Mouse (Mus musculus): ENCODE measurements at regions not wholly inside any gene's neighbourhood (a gene's known extent, or its start where the extent isn't known, plus 50 kb on each side); places are given as distances from the start of the nearest gene placed in this dataset.

- DNase-seq (ENCODE audit: low spot score in 2 of 2): no peak
These were observed 381.5 kb downstream of the Kcnj3 start for GRCm38 (mm10) chr2:55817273-55817672.

- DNase-seq (ENCODE audit: low spot score in 2 of 2): peak; percentile 4 to 11
These were observed 382.4 kb downstream of the Kcnj3 start for GRCm38 (mm10) chr2:55818220-55818619.

GRCm38 (mm10) chr2:55822726-55823125 is 387.0 kb downstream of the Kcnj3 start:
- no peak for DNase-seq (ENCODE audit: low spot score in 2 of 2)

GRCm38 (mm10) chr2:55841521-55841920 is 405.8 kb downstream of the Kcnj3 start:
- DNase-seq (ENCODE audit: low spot score in 2 of 2): peak; percentile 21 to 28

- DNase-seq (ENCODE audit: low spot score in 2 of 2): no peak
These were observed 411.1 kb downstream of the Kcnj3 start for GRCm38 (mm10) chr2:55846832-55847382.

- no peak for DNase-seq (ENCODE audit: low spot score in 2 of 2)
These were observed 426.7 kb downstream of the Kcnj3 start for GRCm38 (mm10) chr2:55862479-55862878.

- DNase-seq (ENCODE audit: low spot score in 2 of 2): no peak
These were observed 454.2 kb downstream of the Kcnj3 start for GRCm38 (mm10) chr2:55889976-55890375.

GRCm38 (mm10) chr2:55892821-55893535 is 457.2 kb downstream of the Kcnj3 start:
- DNase-seq (ENCODE audit: low spot score in 2 of 2): no peak

- no peak for DNase-seq (ENCODE audit: low spot score in 2 of 2)
These were observed 484.5 kb downstream of the Kcnj3 start for GRCm38 (mm10) chr2:55920294-55920693.

Measured in frontal cortex, postnatal 25 days (tissue).